Mouse (Mus musculus): Measurements from ENCODE around the gene Ang4. TPM values are rescaled to one million over a fixed set of nuclear protein-coding genes. Genes with fewer than 3 reads are reported as not detected.
"Not testable (repeated sequence)": the region's sequence is repeated elsewhere in the genome, so short reads cannot be mapped to it uniquely, and the experiment has no call there.

Ang4 gene
- total RNA-seq (2021): not detected
- long read RNA-seq, experiment 1: 0 reads
- long read RNA-seq, experiment 2: 0 reads

GRCm38 (mm10) chr14:51773490-51773889 lies at the start of gene Ang4:
Gene Ang4 (minus strand): TSS chr14:51773590.
- DNase-seq: no peak
- intact Hi-C loops (cut with DNase I): loop anchor here (10.0 kb wide), 2 partner anchors 51 to 101 kb away; no protein-coding TSS in a partner anchor

- no peak for DNase-seq
- intact Hi-C loops (cut with DNase I): no loop called here
Observed at GRCm38 (mm10) chr14:51799746-51800145, 26.4 kb upstream of the Ang4 start, which contains the start of gene AY358078. Gene AY358078 (plus strand): TSS chr14:51800046.

- DNase-seq: no peak
- intact Hi-C loops (cut with DNase I): no loop called here
Observed at GRCm38 (mm10) chr14:51794106-51794505, 20.7 kb upstream of the Ang4 start.

- intact Hi-C loops (cut with DNase I): no loop called here
- DNase-seq: no peak
Observed at GRCm38 (mm10) chr14:51789196-51789595, 15.8 kb upstream of the Ang4 start.

- intact Hi-C loops (cut with DNase I): no loop called here
- DNase-seq: no peak
Observed at GRCm38 (mm10) chr14:51787061-51787460, 13.7 kb upstream of the Ang4 start.

GRCm38 (mm10) chr14:51786335-51786734 lies 12.9 kb upstream of the Ang4 start:
- DNase-seq: no peak
- intact Hi-C loops (cut with DNase I): no loop called here

- intact Hi-C loops (cut with DNase I): loop anchor here (10.0 kb wide), 2 partner anchors 46 to 96 kb away; no protein-coding TSS in a partner anchor
- no peak for DNase-seq
Observed at GRCm38 (mm10) chr14:51778865-51779481, 5.6 kb upstream of the Ang4 start.

GRCm38 (mm10) chr14:51777791-51778190 lies 4.4 kb upstream of the Ang4 start:
- intact Hi-C loops (cut with DNase I): loop anchor here (10.0 kb wide), 2 partner anchors 47 to 97 kb away; no protein-coding TSS in a partner anchor

GRCm38 (mm10) chr14:51771378-51771777 lies 2.0 kb downstream of the Ang4 start:
- intact Hi-C loops (cut with DNase I): loop anchor here (10.0 kb wide), 2 partner anchors 53 to 103 kb away; no protein-coding TSS in a partner anchor
- DNase-seq: not testable (repeated sequence)

More at GRCm38 (mm10) chr14:51777791-51778190, 4.4 kb upstream of the Ang4 start:
- DNase-seq: no peak

GRCm38 (mm10) chr14:51755944-51756343 lies 17.4 kb downstream of the Ang4 start:
- intact Hi-C loops (cut with DNase I): no loop called here
- no peak for DNase-seq

GRCm38 (mm10) chr14:51740347-51741170 lies 32.8 kb downstream of the Ang4 start:
- intact Hi-C loops (cut with DNase I): no loop called here

GRCm38 (mm10) chr14:51739150-51739993 lies 34.0 kb downstream of the Ang4 start:
- DNase-seq: no peak
- intact Hi-C loops (cut with DNase I): no loop called here

More at GRCm38 (mm10) chr14:51740347-51741170, 32.8 kb downstream of the Ang4 start:
- DNase-seq: no peak

GRCm38 (mm10) chr14:51738411-51739149 lies 34.8 kb downstream of the Ang4 start:
- no peak for DNase-seq
- intact Hi-C loops (cut with DNase I): no loop called here

- DNase-seq: no peak
- intact Hi-C loops (cut with DNase I): no loop called here
Observed at GRCm38 (mm10) chr14:51737967-51738366, 35.4 kb downstream of the Ang4 start.

- DNase-seq: no peak
- intact Hi-C loops (cut with DNase I): no loop called here
Observed at GRCm38 (mm10) chr14:51717083-51717482, 56.3 kb downstream of the Ang4 start, which contains the start of gene Gm5800. Gene Gm5800 (minus strand): TSS chr14:51717183.

Other genes starting within 250 kb of the Ang4 start
- gene Gm5622, start 220.8 kb downstream of the Ang4 start, total RNA-seq (2021): not detected
- gene Gm17175, start 199.5 kb downstream of the Ang4 start, total RNA-seq (2021): not detected
- gene Gm17174, start 181.5 kb downstream of the Ang4 start, total RNA-seq (2021): not detected
- gene Gm17078, start 162.3 kb downstream of the Ang4 start, total RNA-seq (2021): not detected
- not detected for gene Gm4181, start 137.9 kb downstream of the Ang4 start, total RNA-seq (2021)
- gene Gm17079, start 78.1 kb downstream of the Ang4 start, total RNA-seq (2021): not detected
- gene Gm5800, start 56.4 kb downstream of the Ang4 start, total RNA-seq (2021): not detected
- not detected for gene AY358078, start 26.5 kb upstream of the Ang4 start, total RNA-seq (2021)
- gene Ear6, start 80.1 kb upstream of the Ang4 start, total RNA-seq (2021): not detected
- 10 to 100 TPM; 11.7 to 14.4 TPM for gene Mettl17, start 111.3 kb upstream of the Ang4 start, total RNA-seq (2021)
- under 1 TPM; 0.20 to 0.51 TPM for gene Slc39a2, start 119.3 kb upstream of the Ang4 start, total RNA-seq (2021)
- 1,000 to 10,000 TPM; 1,350 to 1,506 TPM for gene Ndrg2, start 140.6 kb upstream of the Ang4 start, total RNA-seq (2021)
- gene Tppp2, start 144.8 kb upstream of the Ang4 start, total RNA-seq (2021): not detected
- gene Rnase13, start 149.2 kb upstream of the Ang4 start, total RNA-seq (2021): not detected
- 10 to 100 TPM; 13.9 to 18.5 TPM for gene Arhgef40, start 211.1 kb upstream of the Ang4 start, total RNA-seq (2021)
- gene Tmem253, start 242.1 kb upstream of the Ang4 start, total RNA-seq (2021): 1 to 10 TPM; 1.3 to 1.5 TPM
- 10 to 100 TPM in 1 of 2 experiments, 1 to 10 TPM in 1; 9.7 to 12.4 TPM for gene Zfp219, start 247.1 kb upstream of the Ang4 start, total RNA-seq (2021)